Mouse (Mus musculus) gastrocnemius, adult 2 months (tissue): ENCODE data around the gene E330017A01Rik. TPM values are rescaled to one million over a fixed set of nuclear protein-coding genes. Genes with fewer than 3 reads are reported as not detected.
"Not testable (repeated sequence)": the region's sequence is repeated elsewhere in the genome, so short reads cannot be mapped to it uniquely, and the experiment has no call there.

ENCODE experiments used
- DNase-seq: peaks from one replicate; pipeline ENCODE4 v3.0.0; 2022
- H3K27ac ChIP-seq: fragments of 200-600 bp; 2 replicates; pipeline ENCODE4 v1.8.1; 2022; ENCODE audit warnings: mild to moderate bottlenecking
- H3K4me3 ChIP-seq: fragments of 200-600 bp; 2 replicates; pipeline ENCODE4 v1.8.1; 2022; ENCODE audit warnings: mild to moderate bottlenecking, moderate library complexity
- CTCF ChIP-seq: fragments of 200-600 bp; IDR thresholded peaks from 2 replicates; pipeline ENCODE4 v1.8.1; 2022; ENCODE audit warnings: antibody characterized with exemption, mild to moderate bottlenecking, moderate library complexity
- intact Hi-C: fragments of 180-260 bp; cut with DNase I; formaldehyde crosslinking; loops from one replicate; pipeline ENCODE4 v1.15.1; 2025
- total RNA-seq, 2 experiments: library from RNA; stranded (reverse); gene quantifications; 2 replicates each; pipeline ENCODE4 v1.2.3; 2021

The E330017A01Rik gene
- total RNA-seq, 2 experiments from 2014 or later, result not detected

DNA sequence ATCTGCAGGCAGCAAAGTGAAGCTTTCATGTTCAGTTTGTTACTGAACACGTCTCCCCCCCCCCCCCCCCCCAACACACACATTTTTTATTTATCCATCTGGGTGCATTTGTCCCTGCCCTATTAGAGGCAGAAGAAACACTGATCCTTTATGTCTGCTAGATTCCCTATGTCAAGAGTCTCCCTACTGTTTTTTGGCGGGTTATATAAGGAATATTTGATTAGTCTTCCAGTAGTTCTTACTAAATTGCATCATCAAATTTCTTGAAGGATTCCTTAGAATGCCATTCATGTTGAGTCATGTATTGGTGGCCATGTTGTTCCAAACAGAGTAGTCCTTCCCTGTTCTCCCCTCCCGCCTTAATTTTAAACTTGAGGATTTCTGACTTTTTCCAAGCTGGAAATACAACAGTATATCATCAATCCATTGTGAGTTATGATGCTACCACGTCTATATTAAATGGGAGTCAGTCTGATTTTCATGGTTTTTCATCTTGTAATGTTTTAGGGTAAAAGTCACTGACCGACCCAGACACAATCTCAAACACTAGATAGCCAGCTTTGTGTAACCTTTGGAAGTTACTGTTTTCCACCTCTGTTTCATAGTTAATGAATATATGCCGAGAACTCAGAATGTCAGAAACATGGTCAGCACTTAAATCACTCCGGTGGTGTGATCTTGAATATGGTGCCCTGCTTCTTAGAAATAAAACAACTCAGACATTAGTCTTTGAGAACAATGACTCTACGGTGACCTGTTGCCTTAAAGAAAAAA is 32.9 kb upstream of the E330017A01Rik start:
- peak overlapping the region; percentile 92 for H3K4me3 ChIP-seq
- intact Hi-C loops, result loop anchor here (2.0 kb wide), 1 partner anchor 57 kb away; no protein-coding TSS in a partner anchor
- no peak overlapping the region for H3K27ac ChIP-seq
- no peak for DNase-seq
- no peak for TF ChIP-seq CTCF

DNA sequence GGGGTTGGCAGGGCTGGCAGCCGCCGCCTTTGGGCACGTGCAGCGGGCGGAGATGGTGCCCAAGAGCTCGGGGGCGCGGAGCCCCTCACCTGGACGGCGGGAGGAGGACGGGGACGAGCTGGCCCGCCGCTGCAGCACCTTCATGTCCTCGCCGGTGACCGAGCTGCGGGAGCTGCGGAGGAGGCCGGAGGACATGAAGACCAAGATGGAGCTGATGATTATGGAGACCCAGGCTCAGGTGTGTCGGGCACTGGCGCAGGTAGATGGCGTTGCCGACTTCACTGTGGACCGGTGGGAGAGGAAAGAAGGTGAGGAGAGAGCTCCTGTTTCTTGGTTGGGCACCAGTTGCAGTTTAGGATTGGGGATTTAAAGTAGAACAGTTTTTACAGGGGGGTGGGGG is 32.1 kb upstream of the E330017A01Rik start:
- no peak for DNase-seq
- no peak for TF ChIP-seq CTCF
- Histone ChIP-seq H3K27ac (peak overlapping the region; percentile 96), H3K4me3 (peak overlapping the region; percentile 92)
- intact Hi-C loops, result loop anchor here (2.0 kb wide), 1 partner anchor 58 kb away; no protein-coding TSS in a partner anchor

DNA sequence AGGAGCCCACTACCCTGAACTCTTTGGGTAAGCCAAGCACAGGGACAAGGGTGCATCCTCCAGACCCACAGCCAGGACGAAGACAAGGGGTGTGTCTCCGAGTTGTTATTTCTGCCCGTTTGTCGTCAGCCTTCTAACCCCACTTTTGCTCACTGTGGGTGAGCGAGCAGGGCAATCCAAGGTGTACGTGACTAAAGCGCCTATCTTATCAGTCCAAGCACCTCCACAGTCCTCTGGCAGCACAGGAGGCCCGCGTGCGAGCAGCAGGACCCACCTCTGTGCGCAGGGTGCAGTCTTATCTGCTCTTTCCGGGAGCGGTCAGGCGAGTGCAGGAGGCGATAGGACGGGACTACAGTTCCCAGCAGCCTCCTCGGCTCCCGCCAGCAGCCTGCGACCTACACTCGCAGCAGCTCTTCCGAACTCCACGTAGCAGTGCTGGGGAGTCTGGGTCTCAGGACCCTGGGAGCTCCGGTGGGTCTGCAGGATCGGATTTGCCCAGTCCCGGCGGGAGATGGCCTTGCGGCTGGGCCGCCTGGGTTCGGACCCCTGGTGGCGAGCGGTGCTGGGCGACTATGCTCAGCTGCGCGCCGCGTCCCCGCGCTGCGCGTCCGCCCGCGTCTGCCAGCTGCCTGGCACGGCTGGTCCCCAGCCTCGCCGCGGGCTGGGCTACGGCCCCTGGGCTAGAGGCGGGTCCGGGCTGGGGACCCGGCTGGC is 31.5 kb upstream of the E330017A01Rik start, which contains the start of gene Cpox:
TSS of gene Cpox (plus strand) at position 376 of the 714 bp plus-strand sequence.
- TF ChIP-seq CTCF, result peak; percentile 48
- peak within 1 kb of the TSS; percentile 96 for H3K27ac ChIP-seq
- intact Hi-C loops, result loop anchor here (2.0 kb wide), 1 partner anchor 59 kb away; no protein-coding TSS in a partner anchor
- peak within 1 kb of the TSS; percentile 92 for H3K4me3 ChIP-seq
- DNase-seq, result peak; percentile 87

DNA sequence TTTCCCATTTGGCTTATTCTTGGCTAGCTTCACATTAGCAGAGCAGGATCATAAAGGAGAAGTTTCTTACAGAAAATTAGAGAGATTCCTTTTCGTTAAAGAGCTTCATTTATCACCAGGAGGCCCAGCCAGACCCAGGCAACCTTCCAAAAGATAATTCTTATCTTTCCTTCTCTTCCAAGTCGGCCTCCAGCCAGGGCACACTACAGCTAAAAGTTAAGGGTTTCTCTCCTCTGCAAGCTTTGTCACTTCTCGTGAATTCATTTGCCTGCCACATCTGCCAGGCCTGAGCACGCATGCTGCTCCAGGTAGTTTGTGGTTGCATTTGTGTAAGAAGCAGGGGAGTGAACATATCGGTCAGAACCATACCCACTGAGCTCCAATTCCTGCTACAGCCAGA is 30.7 kb upstream of the E330017A01Rik start:
- no peak for TF ChIP-seq CTCF
- Histone ChIP-seq H3K4me3 (no peak overlapping the region; the same call in 1 of the 2 replicates), H3K27ac (no peak overlapping the region)
- no peak for DNase-seq
- intact Hi-C loops, result no loop called here

DNA sequence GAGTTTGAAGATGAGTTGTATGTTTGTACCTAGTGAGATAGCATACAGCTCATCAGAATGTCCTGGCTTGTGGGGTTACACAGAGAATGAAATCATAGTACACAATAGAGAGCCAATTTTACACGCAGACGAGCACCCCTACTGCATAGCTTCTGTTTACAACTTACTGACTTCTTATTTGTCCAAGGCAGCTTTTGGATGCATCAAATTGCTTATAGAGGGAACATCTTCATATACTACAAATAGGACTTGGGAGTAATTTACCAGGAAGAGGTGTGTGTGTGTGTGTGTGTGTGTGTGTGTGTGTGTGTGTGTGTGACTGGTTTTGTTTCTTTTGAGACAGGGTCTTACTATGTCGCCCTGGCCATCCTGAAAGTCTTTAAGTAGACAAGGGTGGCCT is 30.0 kb upstream of the E330017A01Rik start:
- H3K27ac ChIP-seq, result no peak overlapping the region

DNA sequence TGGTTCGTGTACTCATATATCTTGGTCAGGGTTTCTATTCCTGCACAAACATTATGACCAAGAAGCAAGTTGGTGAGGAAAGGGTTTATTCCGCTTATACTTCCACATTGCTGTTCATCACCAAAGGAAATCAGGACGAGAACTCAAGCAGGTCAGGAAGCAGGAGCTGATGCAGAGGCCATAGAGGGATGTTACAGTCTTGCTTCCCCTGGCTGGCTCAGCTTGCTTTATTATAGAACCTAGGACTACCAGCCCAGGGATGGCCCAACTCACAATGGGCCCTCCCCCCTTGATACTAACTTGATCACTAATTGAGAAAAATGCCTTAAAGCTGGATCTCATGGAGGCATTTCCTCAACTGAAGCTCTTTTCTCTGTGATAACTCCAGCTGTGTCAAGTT is 28.1 kb upstream of the E330017A01Rik start:
- intact Hi-C loops, DNase-seq, H3K27ac ChIP-seq, H3K4me3 ChIP-seq: not testable (repeated sequence)

More for the DNA sequence above, 30.0 kb upstream of the E330017A01Rik start:
- DNase-seq, result no peak
- intact Hi-C loops, result no loop called here
- H3K4me3 ChIP-seq, result no peak overlapping the region
- TF ChIP-seq CTCF, result no peak

DNA sequence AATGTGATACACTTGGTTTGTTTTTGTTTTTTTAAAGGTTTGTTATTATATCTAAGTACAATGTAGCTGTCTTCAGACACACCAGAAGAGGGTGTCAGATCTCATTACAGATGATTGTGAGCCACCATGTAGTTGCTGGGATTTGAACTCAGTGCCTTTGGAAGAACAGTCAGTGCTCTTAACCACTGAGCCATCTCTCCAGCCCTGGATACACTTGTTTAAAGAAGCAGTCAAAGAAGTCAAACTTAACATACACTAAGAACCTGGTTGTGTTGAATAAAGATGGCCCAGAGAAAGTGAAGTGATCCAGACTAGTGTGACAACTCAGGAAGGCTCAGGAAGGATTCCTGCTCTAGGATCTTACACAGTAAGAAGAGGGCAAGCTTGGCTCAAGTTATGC is 26.6 kb upstream of the E330017A01Rik start:
- intact Hi-C loops, H3K4me3 ChIP-seq: not testable (repeated sequence)

DNA sequence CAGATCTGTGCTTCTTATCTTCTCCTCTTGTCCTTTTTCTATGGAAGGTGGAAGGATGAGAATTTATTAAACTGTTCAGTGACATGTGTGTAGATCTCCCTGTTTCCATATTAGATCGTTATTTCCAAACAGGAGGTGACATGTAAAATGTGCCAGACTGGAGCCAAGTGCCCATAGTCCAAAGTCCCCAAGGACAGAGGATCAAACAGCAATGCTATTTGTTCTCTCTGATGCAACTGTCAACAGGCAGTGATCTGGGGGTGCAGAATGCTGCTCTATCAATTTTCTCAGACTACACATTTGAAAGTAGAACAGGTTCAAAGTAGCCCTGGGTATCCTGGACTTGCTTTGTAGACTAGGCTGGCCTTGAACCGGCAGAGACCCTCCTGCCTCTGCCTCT is 25.3 kb upstream of the E330017A01Rik start:
- DNase-seq, result no peak
- H3K27ac ChIP-seq, result no peak overlapping the region
- no peak for TF ChIP-seq CTCF
- H3K4me3 ChIP-seq, result no peak overlapping the region
- intact Hi-C loops, result loop anchor here (1.0 kb wide), 1 partner anchor 210 kb away; no protein-coding TSS in a partner anchor

More for the DNA sequence above, 26.6 kb upstream of the E330017A01Rik start:
- DNase-seq, H3K27ac ChIP-seq: not testable (repeated sequence)

DNA sequence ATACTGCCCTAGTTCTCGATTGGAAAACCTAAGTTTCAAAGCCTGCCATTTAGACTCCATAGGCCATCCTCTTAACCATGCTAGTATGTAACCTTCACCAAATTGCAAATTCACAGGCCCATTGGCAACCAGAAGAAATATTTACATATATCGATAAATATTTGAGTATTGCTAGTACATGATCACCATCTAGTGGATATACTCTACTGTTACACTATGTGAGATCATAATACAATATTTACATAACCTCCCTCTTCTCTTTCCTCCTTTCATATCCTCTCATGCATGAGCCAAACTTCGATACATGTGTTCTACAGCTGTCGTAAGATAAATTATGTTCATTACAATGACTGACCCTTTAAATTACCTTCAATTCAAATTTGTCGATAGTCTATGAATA is 24.5 kb upstream of the E330017A01Rik start:
- intact Hi-C loops, result loop anchor here (1.0 kb wide), 1 partner anchor 209 kb away; no protein-coding TSS in a partner anchor
- DNase-seq, result no peak
- H3K4me3 ChIP-seq, result no peak overlapping the region
- TF ChIP-seq CTCF, result peak; percentile 52
- H3K27ac ChIP-seq, result no peak overlapping the region

DNA sequence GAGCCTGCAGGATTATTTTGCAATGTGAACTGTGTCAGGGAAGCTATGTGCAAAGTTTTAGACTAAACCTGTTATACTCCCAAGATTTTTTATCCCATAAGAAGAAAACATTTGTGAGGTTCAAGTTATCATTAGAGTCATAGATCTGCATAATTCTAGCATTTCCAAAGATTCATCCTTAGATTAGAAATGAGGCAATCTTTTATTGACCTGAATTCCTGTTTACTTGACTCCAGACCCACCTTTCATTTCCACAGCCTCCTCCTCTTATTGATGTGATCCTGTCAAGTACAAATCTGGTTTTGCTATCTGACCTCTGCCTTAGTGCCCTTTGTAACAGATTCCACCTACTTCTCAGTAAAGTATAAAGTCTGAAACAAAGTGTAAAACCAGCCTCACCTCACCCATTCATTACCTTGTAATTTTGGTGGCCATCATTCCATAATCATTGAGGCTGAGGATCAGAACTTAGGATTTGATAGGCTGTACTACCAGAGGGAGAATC is 23.8 kb upstream of the E330017A01Rik start:
- Histone ChIP-seq H3K27ac (no peak overlapping the region), H3K4me3 (no peak overlapping the region)
- intact Hi-C loops, result no loop called here
- no peak for TF ChIP-seq CTCF
- DNase-seq, result no peak

DNA sequence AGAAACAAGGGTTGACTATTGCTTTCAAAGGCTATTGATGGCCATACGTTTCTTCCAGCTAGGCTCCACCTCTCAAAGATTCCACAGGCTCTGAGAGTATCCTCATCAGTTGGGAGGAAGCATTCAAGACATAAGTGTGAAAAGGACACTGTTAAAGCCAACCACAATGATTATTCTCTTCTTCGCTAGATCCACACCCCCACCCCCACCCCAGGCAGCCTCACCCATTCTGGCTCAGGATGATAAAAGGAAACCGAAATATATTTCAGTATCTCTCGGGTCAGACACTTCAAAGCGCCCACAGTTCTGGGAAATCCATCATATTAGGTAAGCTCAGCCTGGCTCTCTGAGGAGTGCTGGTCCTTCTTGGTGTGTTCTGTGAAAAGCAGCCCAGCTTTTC is 23.3 kb upstream of the E330017A01Rik start:
- intact Hi-C loops, result no loop called here
- Histone ChIP-seq H3K4me3 (no peak overlapping the region), H3K27ac (no peak overlapping the region)
- no peak for TF ChIP-seq CTCF
- DNase-seq, result no peak

DNA sequence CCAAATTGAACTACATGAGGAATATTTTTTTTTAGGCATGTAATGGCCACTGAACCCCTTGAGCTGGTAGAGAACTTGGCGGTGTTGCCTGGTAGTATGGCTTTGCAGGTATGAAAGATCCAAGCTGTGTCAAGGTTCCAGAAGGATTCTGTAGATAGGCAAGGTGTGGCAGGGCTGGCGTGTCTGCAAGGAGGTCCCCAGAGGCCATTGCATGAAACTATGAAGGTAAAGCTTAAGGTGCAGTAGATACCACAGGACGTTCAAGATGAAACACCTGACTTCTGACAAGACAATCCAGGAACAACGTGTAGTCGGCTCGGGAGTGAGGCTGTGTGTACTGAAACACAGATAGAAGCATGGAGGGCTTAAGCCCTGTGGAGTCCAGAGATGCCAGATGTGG is 20.1 kb upstream of the E330017A01Rik start:
- TF ChIP-seq CTCF, result no peak
- no peak for DNase-seq
- Histone ChIP-seq H3K4me3 (no peak overlapping the region), H3K27ac (no peak overlapping the region)
- intact Hi-C loops, result no loop called here

DNA sequence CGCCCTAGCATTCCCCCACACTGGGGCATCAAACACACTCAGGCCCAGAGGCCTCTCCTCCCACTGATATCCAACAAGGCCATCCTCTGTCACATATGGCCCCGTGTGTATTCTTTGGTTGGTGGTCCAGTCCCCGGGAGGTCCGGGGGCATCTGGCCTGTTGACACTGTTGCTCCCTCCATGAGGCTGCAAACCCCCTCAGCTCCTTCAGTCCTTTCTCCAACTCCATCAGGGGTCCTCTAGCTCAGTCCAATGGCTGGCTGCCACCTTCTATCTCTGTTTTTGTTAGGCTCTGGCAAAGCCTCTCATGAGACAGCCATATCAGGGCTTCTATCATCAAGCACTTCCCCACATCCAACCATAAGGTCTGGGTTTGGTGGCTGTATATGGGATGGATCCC is 18.0 kb upstream of the E330017A01Rik start:
- no peak for TF ChIP-seq CTCF
- DNase-seq, result no peak
- H3K27ac ChIP-seq, result no peak overlapping the region
- intact Hi-C loops, result no loop called here
- no peak overlapping the region for H3K4me3 ChIP-seq
